Mouse (Mus musculus): Measurements from ENCODE around the gene G0s2.

DNA sequence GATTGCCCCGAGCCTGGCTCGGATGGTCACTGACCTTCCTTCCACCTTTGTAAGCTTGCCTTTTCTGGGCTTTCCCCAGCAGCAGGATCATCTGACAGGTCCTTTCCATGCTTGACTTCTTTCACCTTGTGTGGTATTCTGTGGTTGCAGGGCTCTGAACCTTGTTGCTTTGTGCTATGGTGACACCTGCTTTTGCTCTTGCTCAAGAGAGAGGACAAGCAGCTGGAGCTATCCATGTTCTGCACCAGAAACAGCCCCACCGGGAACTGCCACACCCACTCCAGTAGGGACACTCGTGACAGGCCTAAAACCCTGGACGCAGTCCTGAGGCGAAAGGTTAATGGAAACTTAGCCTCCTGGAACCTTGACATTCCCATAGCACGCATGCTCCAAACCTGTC lies 21.6 kb downstream of the G0s2 start:
- TF ChIP-seq EP300 (IDR thresholded peaks at IDR 0.05; ENCODE audit: low read depth) (no peak), CTCF (IDR thresholded peaks at IDR 0.05; ENCODE audit: low read depth) (no peak)
